Mouse (Mus musculus): ENCODE data around the gene Zkscan1. TPM values are rescaled to one million over a fixed set of nuclear protein-coding genes. Genes with fewer than 3 reads are reported as not detected.
"Not testable (repeated sequence)": the region's sequence is repeated elsewhere in the genome, so short reads cannot be mapped to it uniquely, and the experiment has no call there.

Zkscan1 gene
- polyA plus RNA-seq, 1 experiment from 2014 or later, result 31.5 TPM

DNA sequence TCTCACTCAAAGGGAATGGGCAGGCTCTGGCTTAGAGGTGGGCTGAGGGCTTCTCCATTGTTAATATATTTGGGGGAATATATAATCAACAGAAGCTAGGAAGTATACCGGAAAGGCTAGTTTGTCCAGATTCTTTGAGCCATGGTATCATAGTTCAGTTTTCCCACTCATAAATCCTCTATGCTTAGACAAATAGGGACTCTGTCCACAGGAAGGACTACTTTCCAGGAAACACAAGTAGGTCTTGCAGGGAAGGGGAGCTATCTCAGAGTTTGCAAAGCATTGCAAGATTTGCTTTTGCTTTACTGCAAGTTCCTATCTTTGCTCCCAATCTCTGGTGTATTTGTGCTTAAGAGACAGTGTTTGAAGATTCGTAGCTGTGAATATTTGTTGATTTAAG is 20.1 kb downstream of the Zkscan1 start:
- Histone ChIP-seq H3K27ac (replicated peaks; ENCODE audit: low read depth, low read length) (no peak overlapping the region), H3K27me3 (ENCODE audit: control insufficient read depth, insufficient read depth, low read length) (no peaks in the 10 kb centered on the region), H3K4me3 (ENCODE audit: low read depth, low read length) (no peak overlapping the region), H3K4me1 (ENCODE audit: control insufficient read depth, insufficient read depth, low read length) (no peaks in the 10 kb centered on the region), H3K4me2 (ENCODE audit: low read depth, severe bottlenecking) (no peak overlapping the region), H3K9ac (ENCODE audit: low read length) (no peak overlapping the region), H3K36me3 (ENCODE audit: control insufficient read depth, insufficient read depth, low read length) (peaks cover 25% of the 10 kb centered on the region), H3K9me3 (ENCODE audit: control insufficient read depth, low read length) (no peaks in the 10 kb centered on the region)
- ATAC-seq (ENCODE audit: insufficient number of reproducible peaks, low FRiP score, low TSS enrichment, low read depth) (no peak), DNase-seq (ENCODE audit: low spot score) (no peak)
- 88% methylated on average over 2 of the region's 2 CpGs for WGBS

DNA sequence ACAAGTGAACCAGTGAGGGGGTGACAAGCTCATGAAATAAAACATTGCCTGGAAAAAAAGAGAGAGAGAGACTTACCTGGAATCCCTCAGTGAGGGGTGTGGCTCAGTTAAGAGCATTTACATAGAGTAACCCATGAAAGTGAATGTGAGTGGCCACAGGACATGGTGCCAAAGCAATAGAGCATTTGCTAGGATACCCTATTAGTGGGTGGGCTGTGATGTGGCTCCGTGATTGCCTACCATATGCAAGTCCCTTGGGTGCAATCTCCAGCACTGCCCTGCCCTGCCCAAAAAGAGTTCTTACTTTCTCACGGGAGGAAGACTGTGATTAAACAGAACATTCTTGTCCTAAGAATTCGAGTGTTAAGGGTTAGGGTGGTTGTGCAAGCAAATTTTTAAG is 22.2 kb downstream of the Zkscan1 start:
- H3K4me3 ChIP-seq (ENCODE audit: low read depth, low read length), result no peak overlapping the region
- no peak overlapping the region for H3K27ac ChIP-seq (replicated peaks; ENCODE audit: low read depth, low read length)
- H3K36me3 ChIP-seq (ENCODE audit: control insufficient read depth, insufficient read depth, low read length), result 0 out of 2 replicates have a peak, but pooled peaks cover 7% of the 10 kb centered on the region
- H3K4me1 ChIP-seq (ENCODE audit: control insufficient read depth, insufficient read depth, low read length), result no peaks in the 10 kb centered on the region
- no peaks in the 10 kb centered on the region for H3K9me3 ChIP-seq (ENCODE audit: control insufficient read depth, low read length)
- ATAC-seq (ENCODE audit: insufficient number of reproducible peaks, low FRiP score, low TSS enrichment, low read depth) (no peak), DNase-seq (ENCODE audit: low spot score) (no peak)
- H3K27me3 ChIP-seq (ENCODE audit: control insufficient read depth, insufficient read depth, low read length), result no peaks in the 10 kb centered on the region
- H3K4me2 ChIP-seq (ENCODE audit: low read depth, severe bottlenecking), result no peak overlapping the region
- 57% methylated on average over 3 of the region's 3 CpGs for WGBS
- no peak overlapping the region for H3K9ac ChIP-seq (ENCODE audit: low read length)

DNA sequence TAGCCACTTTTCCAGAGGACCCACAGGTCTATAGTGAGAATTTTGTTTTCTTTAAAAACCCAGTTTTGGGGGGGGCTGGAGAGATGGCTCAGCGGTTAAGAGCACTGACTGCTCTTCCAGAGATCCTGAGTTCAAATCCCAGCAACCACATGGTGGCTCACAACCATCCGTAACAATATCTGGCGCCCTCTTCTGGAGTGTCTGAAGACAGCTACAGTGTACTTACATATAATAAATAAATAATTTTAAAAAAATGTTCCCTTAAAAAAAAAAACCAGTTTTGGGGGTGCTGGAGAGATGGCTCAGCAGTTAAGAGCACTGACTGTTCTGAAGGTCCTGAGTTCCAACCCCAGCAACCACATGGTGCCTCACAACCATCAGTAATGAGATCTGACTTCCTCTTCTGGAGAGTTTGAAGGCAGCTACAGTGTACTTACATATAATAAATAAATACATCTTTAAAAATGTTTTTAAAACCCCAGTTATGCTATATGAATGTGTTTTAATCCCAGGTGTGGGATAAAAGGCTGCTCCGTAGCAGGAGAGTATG is 25.0 kb downstream of the Zkscan1 start:
- WGBS, result 68% methylated on average over 4 of the region's 4 CpGs
- not testable (repeated sequence) for H3K4me3 ChIP-seq (ENCODE audit: low read depth, low read length); H3K4me2 ChIP-seq (ENCODE audit: low read depth, severe bottlenecking); H3K9me3 ChIP-seq (ENCODE audit: control insufficient read depth, low read length); H3K4me1 ChIP-seq (ENCODE audit: control insufficient read depth, insufficient read depth, low read length); H3K27ac ChIP-seq (replicated peaks; ENCODE audit: low read depth, low read length); H3K27me3 ChIP-seq (ENCODE audit: control insufficient read depth, insufficient read depth, low read length); ATAC-seq (ENCODE audit: insufficient number of reproducible peaks, low FRiP score, low TSS enrichment, low read depth); DNase-seq (ENCODE audit: low spot score); H3K36me3 ChIP-seq (ENCODE audit: control insufficient read depth, insufficient read depth, low read length); H3K9ac ChIP-seq (ENCODE audit: low read length)

DNA sequence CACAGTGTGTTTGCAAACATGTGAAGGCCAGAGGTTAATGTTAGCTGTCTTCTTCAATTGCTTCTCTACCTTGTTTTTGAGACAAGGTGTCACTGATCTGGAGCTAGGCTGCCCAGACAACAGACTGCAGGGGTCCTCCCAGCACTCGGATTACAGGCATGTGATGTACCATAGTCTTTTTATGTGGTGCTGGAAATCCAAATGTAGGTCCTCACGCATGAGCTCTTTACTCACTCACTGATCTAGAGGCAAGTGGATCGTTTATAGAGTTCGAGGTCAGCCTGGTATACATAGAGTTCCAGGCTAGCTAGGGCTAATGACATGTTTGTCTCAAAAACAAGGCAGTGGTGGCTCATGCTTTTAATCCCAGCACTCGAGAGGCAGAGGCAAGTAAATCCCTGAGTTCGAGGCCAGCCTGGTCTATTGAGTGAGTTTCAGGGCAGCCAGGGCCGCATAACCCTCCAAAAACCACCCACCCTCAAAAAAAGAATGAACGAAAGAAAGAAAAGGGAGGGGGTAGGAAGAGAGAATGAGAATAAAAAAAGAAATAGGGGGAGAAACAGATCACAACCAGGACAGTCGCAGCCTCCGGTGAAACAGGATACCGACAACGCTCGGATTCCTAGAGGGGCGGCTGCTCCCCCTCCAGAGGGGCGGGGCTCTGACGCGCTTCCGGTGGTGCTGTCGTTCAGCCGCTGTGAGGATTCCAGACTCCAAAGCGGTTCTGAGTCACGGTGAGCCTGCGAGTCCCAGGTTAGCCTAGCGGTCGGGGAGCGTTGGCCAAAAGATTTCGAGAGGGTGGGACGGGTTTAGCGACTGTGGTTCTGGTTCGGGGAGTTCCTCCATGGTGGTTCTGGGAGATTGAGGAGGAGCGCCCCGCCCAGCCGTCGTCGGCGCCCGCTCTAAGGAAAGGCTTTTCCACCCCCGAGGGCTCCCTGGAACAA is 31.6 kb downstream of the Zkscan1 start, which contains the start of gene Zscan21:
Zscan21 (plus strand) TSS at position 649 of the 944 bp plus-strand sequence.
- H3K4me1 ChIP-seq (ENCODE audit: control insufficient read depth, insufficient read depth, low read length), result peaks cover 4% of the 10 kb centered on the region; the same call in 1 of the 2 replicates
- H3K27me3 ChIP-seq (ENCODE audit: control insufficient read depth, insufficient read depth, low read length), result no peaks in the 10 kb centered on the region
- H3K4me2 ChIP-seq (ENCODE audit: low read depth, severe bottlenecking), result peak within 1 kb of the TSS; percentile 63
- peak within 1 kb of the TSS; percentile 61 for H3K4me3 ChIP-seq (ENCODE audit: low read depth, low read length)
- 7% methylated on average over 38 of the region's 38 CpGs for WGBS
- H3K36me3 ChIP-seq (ENCODE audit: control insufficient read depth, insufficient read depth, low read length), result no peaks in the 10 kb centered on the region
- ATAC-seq (ENCODE audit: insufficient number of reproducible peaks, low FRiP score, low TSS enrichment, low read depth) (peak; percentile 92), DNase-seq (ENCODE audit: low spot score) (peak; percentile 93)
- no peaks in the 10 kb centered on the region for H3K9me3 ChIP-seq (ENCODE audit: control insufficient read depth, low read length)
- H3K27ac ChIP-seq (replicated peaks; ENCODE audit: low read depth, low read length), result peak within 1 kb of the TSS; percentile 78
- peak within 1 kb of the TSS; percentile 70 for H3K9ac ChIP-seq (ENCODE audit: low read length)

DNA sequence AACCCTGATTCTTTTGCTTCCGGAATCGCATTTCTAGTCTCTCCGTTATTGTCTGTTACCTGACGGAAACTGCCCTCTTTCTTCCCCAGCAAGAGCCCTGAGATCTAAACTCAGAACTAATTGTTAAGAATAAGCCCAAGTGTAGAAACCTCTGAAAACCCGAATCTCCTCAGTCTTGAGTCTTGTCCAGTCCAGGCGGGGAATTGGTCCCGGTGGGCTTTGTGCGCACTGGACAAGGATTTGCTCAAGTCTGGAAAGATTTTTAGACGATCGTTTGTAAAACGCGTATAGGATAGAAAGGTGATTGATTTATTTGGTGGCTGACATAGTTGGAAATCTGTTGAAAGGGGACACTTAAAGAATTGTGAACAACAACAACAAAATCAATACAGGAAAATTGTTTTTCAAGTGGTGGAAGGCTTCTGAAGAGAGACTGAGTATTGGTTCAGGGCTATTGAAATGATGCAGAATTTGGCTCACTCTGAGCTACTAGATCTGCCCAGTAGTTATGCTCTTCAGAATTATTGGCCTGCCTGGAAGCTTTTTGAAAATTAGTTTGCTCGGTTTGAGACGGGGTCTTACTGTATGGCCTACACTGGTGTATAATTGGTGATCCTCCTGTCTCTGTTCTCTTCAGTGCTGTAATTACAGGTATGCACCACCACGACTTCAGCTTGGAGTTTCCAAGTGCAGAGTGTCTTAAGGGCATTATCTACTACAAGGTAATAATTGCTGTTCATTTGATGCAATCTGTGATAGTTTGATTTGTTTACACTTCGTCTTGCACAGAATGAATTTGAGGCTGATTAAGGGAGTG is 32.5 kb downstream of the Zkscan1 start:
- Histone ChIP-seq H3K27me3 (ENCODE audit: control insufficient read depth, insufficient read depth, low read length) (no peaks in the 10 kb centered on the region), H3K9me3 (ENCODE audit: control insufficient read depth, low read length) (no peaks in the 10 kb centered on the region), H3K4me1 (ENCODE audit: control insufficient read depth, insufficient read depth, low read length) (peaks cover 4% of the 10 kb centered on the region; the same call in 1 of the 2 replicates), H3K36me3 (ENCODE audit: control insufficient read depth, insufficient read depth, low read length) (no peaks in the 10 kb centered on the region), H3K27ac (replicated peaks; ENCODE audit: low read depth, low read length) (peak overlapping the region; percentile 78), H3K4me3 (ENCODE audit: low read depth, low read length) (peak overlapping the region; percentile 61), H3K4me2 (ENCODE audit: low read depth, severe bottlenecking) (peak overlapping the region; percentile 63), H3K9ac (ENCODE audit: low read length) (peak overlapping the region; percentile 70)
- ATAC-seq (ENCODE audit: insufficient number of reproducible peaks, low FRiP score, low TSS enrichment, low read depth), result no peak
- peak; percentile 27 for DNase-seq (ENCODE audit: low spot score)
- 8% methylated on average over 16 of the region's 16 CpGs for WGBS

DNA sequence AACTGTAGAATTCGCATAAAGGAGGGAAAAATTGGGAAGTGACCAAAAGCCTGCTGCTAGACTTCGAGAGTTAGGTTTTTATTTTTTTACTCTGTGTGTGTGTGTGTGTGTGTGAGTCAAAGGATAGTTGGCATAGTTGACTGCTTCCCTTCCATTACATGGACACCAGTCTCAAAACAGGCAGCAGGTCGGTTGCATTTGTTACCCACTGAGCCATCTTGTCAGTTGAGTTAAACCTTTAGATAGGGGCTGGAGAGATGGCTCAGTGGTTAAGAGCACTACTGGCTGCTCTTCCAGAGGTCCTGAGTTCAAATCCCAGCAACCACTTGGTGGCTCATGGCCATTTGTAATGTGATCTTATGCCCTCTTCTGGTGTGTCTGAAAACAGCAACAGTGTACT is 33.2 kb downstream of the Zkscan1 start:
- Histone ChIP-seq H3K27ac (replicated peaks; ENCODE audit: low read depth, low read length) (no peak overlapping the region), H3K36me3 (ENCODE audit: control insufficient read depth, insufficient read depth, low read length) (peaks cover 2% of the 10 kb centered on the region; the same call in 1 of the 2 replicates)
- no peak for ATAC-seq (ENCODE audit: insufficient number of reproducible peaks, low FRiP score, low TSS enrichment, low read depth)

DNA sequence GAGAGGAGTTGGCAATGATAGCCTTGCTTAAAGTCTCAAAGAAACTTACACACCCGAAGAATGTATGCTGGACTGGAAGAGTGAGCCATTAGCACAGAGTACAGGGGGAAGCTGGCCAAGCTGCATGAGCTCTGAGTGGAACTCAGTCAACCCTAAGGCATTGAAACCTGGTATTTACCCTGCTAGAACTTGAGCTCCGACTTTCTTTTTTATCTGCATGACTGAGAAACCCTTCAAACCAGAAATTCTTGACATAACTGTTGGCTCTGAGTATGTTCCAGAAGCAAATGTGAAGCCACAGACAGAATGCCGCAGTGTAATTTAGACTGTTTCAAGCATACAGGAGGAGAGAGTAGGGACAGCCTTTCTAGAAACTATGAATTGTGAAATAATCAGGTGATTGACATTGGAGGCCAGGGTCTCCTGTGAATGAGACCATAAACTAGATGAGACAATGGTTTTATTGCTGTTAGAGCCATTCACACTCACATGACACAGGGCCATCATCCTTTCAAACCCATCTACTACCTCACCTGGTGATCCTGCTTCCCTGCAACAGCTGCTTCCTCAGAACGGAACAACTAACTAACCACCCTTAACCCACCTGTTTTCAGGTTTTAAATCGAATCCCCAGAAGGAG is 47.7 kb downstream of the Zkscan1 start:
- H3K36me3 ChIP-seq (ENCODE audit: control insufficient read depth, insufficient read depth, low read length), result peaks cover 27% of the 10 kb centered on the region
- 79% methylated on average over 5 of the region's 5 CpGs for WGBS

More for the DNA sequence above, 33.2 kb downstream of the Zkscan1 start:
- 89% methylated on average over 3 of the region's 3 CpGs for whole genome bisulfite sequencing
- no peaks in the 10 kb centered on the region for H3K27me3 ChIP-seq (ENCODE audit: control insufficient read depth, insufficient read depth, low read length)
- DNase-seq (ENCODE audit: low spot score), result no peak
- H3K4me3 ChIP-seq (ENCODE audit: low read depth, low read length), result peak overlapping the region; percentile 61
- no peak overlapping the region for H3K9ac ChIP-seq (ENCODE audit: low read length)
- H3K4me1 ChIP-seq (ENCODE audit: control insufficient read depth, insufficient read depth, low read length), result peaks cover 4% of the 10 kb centered on the region; the same call in 1 of the 2 replicates
- H3K9me3 ChIP-seq (ENCODE audit: control insufficient read depth, low read length), result no peaks in the 10 kb centered on the region
- peak overlapping the region; percentile 63 for H3K4me2 ChIP-seq (ENCODE audit: low read depth, severe bottlenecking)

More for the DNA sequence above, 47.7 kb downstream of the Zkscan1 start:
- Histone ChIP-seq H3K27me3 (ENCODE audit: control insufficient read depth, insufficient read depth, low read length) (no peaks in the 10 kb centered on the region), H3K4me1 (ENCODE audit: control insufficient read depth, insufficient read depth, low read length) (no peaks in the 10 kb centered on the region), H3K27ac (replicated peaks; ENCODE audit: low read depth, low read length) (no peak overlapping the region), H3K9ac (ENCODE audit: low read length) (no peak overlapping the region), H3K4me2 (ENCODE audit: low read depth, severe bottlenecking) (no peak overlapping the region), H3K4me3 (ENCODE audit: low read depth, low read length) (no peak overlapping the region), H3K9me3 (ENCODE audit: control insufficient read depth, low read length) (no peaks in the 10 kb centered on the region)
- ATAC-seq (ENCODE audit: insufficient number of reproducible peaks, low FRiP score, low TSS enrichment, low read depth), result no peak
- DNase-seq (ENCODE audit: low spot score), result no peak

Measured in limb, embryonic 11.5 days (tissue).